Mouse (Mus musculus): ENCODE measurements around the gene Insl3. TPM values are rescaled to one million over a fixed set of nuclear protein-coding genes. Genes with fewer than 3 reads are reported as not detected.
A peak's percentile ranks its signal among the peaks of the same experiment; 100 is the strongest.

Gene Insl3
- polyA plus RNA-seq, 2 experiments, result 0.73 to 1.5 TPM

DNA sequence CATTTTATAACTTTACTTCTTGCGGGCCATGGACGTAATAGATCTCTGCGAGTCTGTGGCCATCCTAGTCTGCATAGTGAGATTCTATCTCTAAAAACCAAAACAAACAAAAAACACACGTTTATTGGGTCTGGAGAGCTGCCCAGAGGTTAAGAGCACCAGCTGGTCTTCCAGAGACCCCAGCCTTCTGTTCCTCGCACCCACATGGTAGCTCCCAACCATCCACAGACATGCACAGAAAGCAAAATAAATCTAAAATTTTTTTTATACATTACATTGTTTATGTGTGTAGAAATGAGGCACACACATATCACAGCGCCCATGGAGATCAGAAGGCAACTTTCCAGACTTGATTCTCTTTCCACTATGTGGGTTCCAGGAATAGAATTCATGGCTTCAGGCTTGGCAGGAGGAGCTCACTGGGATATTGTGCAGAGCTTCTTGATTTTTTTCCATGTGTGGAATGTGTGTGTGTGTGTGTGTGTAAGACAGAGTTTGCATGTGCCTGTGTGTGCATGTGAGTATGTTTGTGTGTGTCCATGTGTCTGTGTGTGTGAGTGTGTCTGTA lies 16.8 kb upstream of the Insl3 start:
- WGBS (ENCODE audit: insufficient replicate concordance), result 56% methylated on average over 6 of the region's 6 CpGs
- Histone ChIP-seq H3K4me3 (ENCODE audit: insufficient read depth in 1 of 2, low read depth in 2 of 2, low read length in 2 of 2) (no peak overlapping the region; a peak in 1 of 4 replicates), H3K9ac (replicated peaks) (no peak overlapping the region), H3K36me3 (replicated peaks; ENCODE audit: control insufficient read depth, insufficient read depth, low read depth) (no peaks in the 10 kb centered on the region), H3K4me1 (replicated peaks; ENCODE audit: control insufficient read depth in 2 of 2, insufficient read depth in 2 of 2, low read length in 1 of 2) (peaks cover 8 to 20% of the 10 kb centered on the region in 2 experiments), H3K27ac (no peak overlapping the region), H3K27me3 (ENCODE audit: control insufficient read depth, insufficient read depth, low read length) (peaks cover 32% of the 10 kb centered on the region), H3K4me2 (ENCODE audit: low read depth) (peak overlapping the region; percentile 66), H3K9me3 (ENCODE audit: control insufficient read depth, low read length) (no peaks in the 10 kb centered on the region)
- DNase-seq (ENCODE audit: low read depth in 3 of 3, low spot score in 3 of 3) (no peak), ATAC-seq (ENCODE audit: insufficient read depth) (no peak)
- no peak for TF ChIP-seq CTCF (IDR thresholded peaks at IDR 0.05; ENCODE audit: low read depth)
- no peak for TF ChIP-seq EP300 (IDR thresholded peaks at IDR 0.05; ENCODE audit: low read depth)

DNA sequence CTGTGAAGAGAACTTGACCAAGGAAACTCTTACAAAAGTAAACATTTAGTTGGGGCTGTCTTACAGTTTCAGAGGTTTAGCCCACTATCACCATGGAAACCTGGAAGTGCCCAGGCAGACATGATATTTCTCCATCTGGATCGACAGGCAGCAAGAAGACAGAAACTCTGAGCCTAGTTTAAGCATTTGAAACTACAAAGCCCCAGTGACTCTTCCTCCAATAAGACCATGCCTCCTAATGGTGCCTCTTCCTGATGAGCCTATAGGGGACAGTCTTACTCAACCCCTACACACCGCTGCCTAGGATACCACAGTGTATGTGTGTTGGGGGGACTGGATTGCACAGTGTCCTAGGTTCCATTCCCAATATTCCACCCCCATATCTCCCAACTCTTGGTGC lies 14.9 kb upstream of the Insl3 start:
- TF ChIP-seq EP300 (IDR thresholded peaks at IDR 0.05; ENCODE audit: low read depth) (no peak), CTCF (IDR thresholded peaks at IDR 0.05; ENCODE audit: low read depth) (no peak)
- Histone ChIP-seq H3K4me2 (ENCODE audit: low read depth) (no peak overlapping the region), H3K4me1 (replicated peaks; ENCODE audit: control insufficient read depth in 2 of 2, insufficient read depth in 2 of 2, low read length in 1 of 2) (peaks cover 13 to 21% of the 10 kb centered on the region in 2 experiments), H3K27ac (no peak overlapping the region), H3K27me3 (ENCODE audit: control insufficient read depth, insufficient read depth, low read length) (peaks cover 23% of the 10 kb centered on the region), H3K9me3 (ENCODE audit: control insufficient read depth, low read length) (no peaks in the 10 kb centered on the region), H3K9ac (replicated peaks) (no peak overlapping the region), H3K36me3 (replicated peaks; ENCODE audit: control insufficient read depth, insufficient read depth, low read depth) (no peaks in the 10 kb centered on the region), H3K4me3 (ENCODE audit: insufficient read depth in 1 of 2, low read depth in 2 of 2, low read length in 2 of 2) (no peak overlapping the region)
- DNase-seq (ENCODE audit: low read depth in 3 of 3, low spot score in 3 of 3) (no peak), ATAC-seq (ENCODE audit: insufficient read depth) (no peak)
- 66% methylated on average over 2 of the region's 2 CpGs for WGBS (ENCODE audit: insufficient replicate concordance)

DNA sequence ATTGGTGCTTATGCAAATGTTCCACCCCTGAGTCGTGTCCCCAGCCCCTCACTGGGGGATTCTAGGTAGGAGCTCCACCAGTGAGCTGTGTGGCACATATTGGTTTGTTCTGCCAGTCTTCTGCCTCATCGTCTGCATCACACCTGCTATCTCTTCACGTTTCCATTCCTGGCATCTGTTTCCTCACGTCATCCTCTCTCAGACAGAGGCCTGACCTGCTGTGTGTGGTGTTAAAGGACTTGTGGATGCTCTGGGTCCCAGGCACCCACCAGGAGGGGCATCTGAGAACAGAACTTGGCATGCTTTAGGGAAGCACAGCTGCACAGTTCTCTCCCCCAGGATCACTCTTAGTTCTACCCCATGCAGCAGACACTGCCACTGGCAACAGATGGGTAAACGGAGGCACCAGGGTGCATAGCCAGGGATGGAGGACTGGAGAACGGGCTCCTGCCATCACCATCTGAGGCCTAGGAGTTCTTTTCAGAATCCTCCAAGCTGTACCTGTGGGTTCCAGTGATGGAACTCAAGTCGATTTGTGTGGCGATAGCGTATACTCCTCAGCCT lies 13.5 kb upstream of the Insl3 start:
- Histone ChIP-seq H3K27ac (no peak overlapping the region), H3K4me1 (replicated peaks; ENCODE audit: control insufficient read depth in 2 of 2, insufficient read depth in 2 of 2, low read length in 1 of 2) (peaks cover 13 to 21% of the 10 kb centered on the region in 2 experiments), H3K27me3 (ENCODE audit: control insufficient read depth, insufficient read depth, low read length) (peaks cover 9% of the 10 kb centered on the region), H3K9ac (replicated peaks) (peak overlapping the region; percentile 86; the same call in 1 of the 2 replicates), H3K4me3 (ENCODE audit: insufficient read depth in 1 of 2, low read depth in 2 of 2, low read length in 2 of 2) (peak overlapping the region; percentile 73 to 82; a peak in 3 of 4 replicates), H3K9me3 (ENCODE audit: control insufficient read depth, low read length) (no peaks in the 10 kb centered on the region), H3K36me3 (replicated peaks; ENCODE audit: control insufficient read depth, insufficient read depth, low read depth) (no peaks in the 10 kb centered on the region), H3K4me2 (ENCODE audit: low read depth) (peak overlapping the region; percentile 87)
- WGBS (ENCODE audit: insufficient replicate concordance), result 45% methylated on average over 9 of the region's 9 CpGs
- ATAC-seq (ENCODE audit: insufficient read depth) (no peak), DNase-seq (ENCODE audit: low read depth in 3 of 3, low spot score in 3 of 3) (no peak)
- TF ChIP-seq EP300 (IDR thresholded peaks at IDR 0.05; ENCODE audit: low read depth) (no peak), CTCF (IDR thresholded peaks at IDR 0.05; ENCODE audit: low read depth) (no peak)

DNA sequence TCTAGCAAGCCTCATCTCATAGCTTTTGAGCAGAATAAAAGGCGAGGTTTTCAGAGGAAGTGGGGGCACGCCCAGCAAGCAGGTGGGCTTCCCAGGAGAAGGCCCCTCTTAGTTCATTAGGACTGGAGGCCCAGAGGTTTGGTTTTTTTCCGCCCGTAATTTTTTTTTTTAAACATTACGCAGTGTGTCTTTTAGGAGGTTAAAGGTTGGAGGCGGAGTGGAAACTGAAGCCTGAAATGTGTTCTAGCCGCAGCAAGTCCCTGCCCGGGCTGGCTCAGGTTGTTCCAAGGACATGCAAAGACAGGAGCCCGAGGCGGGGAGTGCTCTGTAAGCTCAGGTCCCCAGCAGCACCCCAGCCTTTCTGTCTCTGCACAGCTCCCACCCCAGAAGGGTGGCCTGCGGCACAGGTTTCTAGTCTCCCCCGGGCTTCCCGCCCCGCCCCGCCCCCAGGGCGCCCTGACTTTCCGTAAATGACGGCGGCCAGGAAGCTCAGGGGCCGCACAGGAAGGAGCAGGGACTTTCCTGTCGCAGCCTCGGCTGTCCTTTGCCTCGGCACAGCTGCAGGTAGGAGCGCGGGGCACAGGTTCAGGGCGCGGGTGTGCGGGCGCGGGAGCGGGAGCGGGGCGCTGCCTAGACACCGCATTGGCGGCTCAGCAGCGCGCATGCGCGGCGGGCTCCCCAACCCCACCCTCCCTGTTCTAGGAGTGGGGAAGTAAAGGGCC lies 12.8 kb upstream of the Insl3 start, which contains the start of gene Jak3:
Gene Jak3 (plus strand): TSS at position 277 of the 722 bp plus-strand sequence.
- H3K4me2 ChIP-seq (ENCODE audit: low read depth), result peak within 1 kb of the TSS; percentile 87
- peak within 1 kb of the TSS; percentile 86 for H3K9ac ChIP-seq (replicated peaks)
- ATAC-seq (ENCODE audit: insufficient read depth) (peak; percentile 73), DNase-seq (ENCODE audit: low read depth in 3 of 3, low spot score in 3 of 3) (peak; percentile 48 to 51 (median 49))
- 2% methylated on average over 40 of the region's 40 CpGs for WGBS (ENCODE audit: insufficient replicate concordance)
- no peaks in the 10 kb centered on the region for H3K9me3 ChIP-seq (ENCODE audit: control insufficient read depth, low read length)
- H3K4me3 ChIP-seq (ENCODE audit: insufficient read depth in 1 of 2, low read depth in 2 of 2, low read length in 2 of 2), result peak within 1 kb of the TSS; percentile 73 to 82
- H3K27me3 ChIP-seq (ENCODE audit: control insufficient read depth, insufficient read depth, low read length), result peaks cover 3% of the 10 kb centered on the region
- no peaks in the 10 kb centered on the region for H3K36me3 ChIP-seq (replicated peaks; ENCODE audit: control insufficient read depth, insufficient read depth, low read depth)
- H3K4me1 ChIP-seq (replicated peaks; ENCODE audit: control insufficient read depth in 2 of 2, insufficient read depth in 2 of 2, low read length in 1 of 2), result peaks cover 10 to 21% of the 10 kb centered on the region in 2 experiments
- peak within 1 kb of the TSS; percentile 43 for H3K27ac ChIP-seq
- no peak for TF ChIP-seq CTCF (IDR thresholded peaks at IDR 0.05; ENCODE audit: low read depth)
- TF ChIP-seq EP300 (IDR thresholded peaks at IDR 0.05; ENCODE audit: low read depth), result no peak

DNA sequence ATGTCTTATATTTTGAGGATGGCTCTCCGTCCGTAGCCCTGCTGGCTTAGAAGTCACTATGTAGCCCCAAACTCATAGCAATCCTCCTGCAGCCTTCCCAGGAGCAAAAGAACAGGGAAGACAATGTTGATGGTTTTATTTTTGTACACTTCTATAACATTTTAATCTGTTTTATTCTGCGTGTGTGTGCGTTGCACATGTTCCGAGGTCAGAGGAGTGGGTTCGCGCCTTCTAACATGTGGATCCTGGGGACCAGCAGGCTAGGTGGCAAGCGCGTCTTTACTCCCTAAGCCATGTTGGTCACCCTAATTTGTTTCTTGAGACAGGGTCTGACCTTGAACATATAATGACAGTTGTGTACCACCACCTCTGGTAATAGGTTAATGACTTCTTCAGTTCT lies 12.2 kb upstream of the Insl3 start:
- DNase-seq (ENCODE audit: low read depth in 3 of 3, low spot score in 3 of 3) (no peak), ATAC-seq (ENCODE audit: insufficient read depth) (no peak)
- Histone ChIP-seq H3K4me2 (ENCODE audit: low read depth) (peak overlapping the region; percentile 87), H3K4me3 (ENCODE audit: insufficient read depth in 1 of 2, low read depth in 2 of 2, low read length in 2 of 2) (peak overlapping the region; percentile 47 to 82), H3K27ac (no peak overlapping the region), H3K4me1 (replicated peaks; ENCODE audit: control insufficient read depth in 2 of 2, insufficient read depth in 2 of 2, low read length in 1 of 2) (peaks cover 9 to 19% of the 10 kb centered on the region in 2 experiments), H3K36me3 (replicated peaks; ENCODE audit: control insufficient read depth, insufficient read depth, low read depth) (no peaks in the 10 kb centered on the region), H3K9me3 (ENCODE audit: control insufficient read depth, low read length) (no peaks in the 10 kb centered on the region), H3K9ac (replicated peaks) (peak overlapping the region; percentile 86), H3K27me3 (ENCODE audit: control insufficient read depth, insufficient read depth, low read length) (no peaks in the 10 kb centered on the region; the same call in 1 of the 2 replicates)
- TF ChIP-seq CTCF (IDR thresholded peaks at IDR 0.05; ENCODE audit: low read depth), result no peak
- TF ChIP-seq EP300 (IDR thresholded peaks at IDR 0.05; ENCODE audit: low read depth), result no peak
- WGBS (ENCODE audit: insufficient replicate concordance), result 38% methylated on average over 9 of the region's 9 CpGs
